Mouse (Mus musculus): ENCODE measurements around the gene Gp1ba.

DNA sequence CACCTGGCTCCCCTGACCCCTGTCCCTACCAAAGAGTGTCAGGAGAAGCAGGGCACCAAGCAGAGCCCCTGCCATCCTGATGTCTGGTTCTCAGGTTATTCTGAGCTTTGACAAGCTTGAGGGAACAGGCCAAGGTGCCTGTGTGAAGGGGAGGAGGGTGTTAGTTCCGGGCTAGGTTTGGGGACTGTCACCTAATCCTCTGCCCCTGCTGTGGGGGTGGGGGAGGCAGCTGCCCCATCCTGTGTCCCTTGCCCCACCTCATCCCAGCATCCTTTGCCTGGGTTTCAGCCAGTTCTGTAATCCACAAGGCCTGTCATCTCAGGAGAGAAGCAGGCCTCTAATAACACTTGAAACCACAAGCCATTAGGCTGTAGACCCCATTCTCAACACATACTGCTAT lies 19.8 kb upstream of the Gp1ba start, which contains the start of gene Chrne:
- TF ChIP-seq CTCF (IDR thresholded peaks at IDR 0.05; ENCODE audit: low read depth) (no peak), EP300 (IDR thresholded peaks at IDR 0.05; ENCODE audit: low read depth) (no peak)

Measured in heart, postnatal 0 days (tissue).